Mouse (Mus musculus) C2C12 (cell line): ENCODE measurements around the gene Map3k11.

ENCODE experiments used
- CTCF ChIP-seq: IDR thresholded peaks from one replicate; pipeline ENCODE4 v1.5.1; 2011; ENCODE audit not compliant: control insufficient read depth, insufficient read depth, insufficient read length
- USF1 ChIP-seq: IDR thresholded peaks from one replicate; pipeline ENCODE4 v1.6.1; 2011; ENCODE audit warnings: low read depth, mild to moderate bottlenecking, control low read depth, moderate library complexity

GRCm38 (mm10) chr19:5723934-5724548, 35.5 kb downstream of the Map3k11 start:
- no peak for TF ChIP-seq CTCF
- TF ChIP-seq USF1: no peak
